Mouse (Mus musculus): Measurements from ENCODE around the gene Mtmr12.

- no peak for TF ChIP-seq POLR2A (IDR thresholded peaks at IDR 0.05; ENCODE audit: insufficient read depth, low read length)
- TF ChIP-seq CTCF (IDR thresholded peaks at IDR 0.05; ENCODE audit: low read depth, low read length): no peak
These were observed 26.7 kb upstream of the Mtmr12 start for GRCm38 (mm10) chr15:12178126-12178525.
